Mouse (Mus musculus) adrenal gland, postnatal 10 days (tissue): Measurements from ENCODE around the gene Rpe65. TPM values are rescaled to one million over a fixed set of nuclear protein-coding genes. Genes with fewer than 3 reads are reported as not detected.

Experiments
- DNase-seq: peaks from one replicate; pipeline ENCODE4 v3.0.0; 2021; ENCODE audit warnings: mixed read lengths
- long read RNA-seq, 2 experiments: library from polyadenylated mRNA; stranded (forward); transcript quantifications; one replicate each; pipeline ENCODE4 v2.0.0; 2021
- total RNA-seq, 2 experiments: library from RNA; stranded (reverse); gene quantifications; 2 replicates each; pipeline ENCODE4 v1.2.3; 2021

Gene Rpe65
- not detected for total RNA-seq
- long read RNA-seq, experiment 1 = 0 reads
- long read RNA-seq, experiment 2 = 0 reads

GRCm38 (mm10) chr3:159598875-159599274 is at the start of gene Rpe65:
TSS of gene Rpe65 (plus strand) at chr3:159599175.
- DNase-seq = no peak

- DNase-seq = no peak
Measured at GRCm38 (mm10) chr3:159550224-159550623, 48.8 kb upstream of the Rpe65 start.

GRCm38 (mm10) chr3:159614977-159615376 is 16.0 kb downstream of the Rpe65 start:
- no peak for DNase-seq

- no peak for DNase-seq
Measured at GRCm38 (mm10) chr3:159621026-159621425, 22.1 kb downstream of the Rpe65 start.

- no peak for DNase-seq
Measured at GRCm38 (mm10) chr3:159624010-159624409, 25.0 kb downstream of the Rpe65 start.

GRCm38 (mm10) chr3:159660741-159661140 is 61.8 kb downstream of the Rpe65 start:
- DNase-seq = peak; percentile 11

GRCm38 (mm10) chr3:159663333-159663732 is 64.4 kb downstream of the Rpe65 start:
- DNase-seq = no peak

Other genes with a start within 250 kb of the Rpe65 start
- gene Depdc1a, start 103.7 kb upstream of the Rpe65 start, total RNA-seq = 1 to 10 TPM; 5.9 to 7.1 TPM
- 10 to 100 TPM; 42.5 to 46.5 TPM for gene Wls, start 240.5 kb downstream of the Rpe65 start, total RNA-seq